Mouse (Mus musculus) T-helper 2 cell (primary cell): Measurements from ENCODE around the gene Wipi1.
"Not testable (repeated sequence)": the region's sequence is repeated elsewhere in the genome, so short reads cannot be mapped to it uniquely, and the experiment has no call there.

Experiments
- in situ Hi-C: fragments of 300-600 bp; cut with MboI, MseI; formaldehyde crosslinking; loops from one replicate; pipeline ENCODE4 v1.15.1; 2025; ENCODE audit warnings: high pct_unique_total_duplicates

Gene Wipi1

GRCm38 (mm10) chr11:109620356-109620755, 8.6 kb upstream of the Wipi1 start:
- in situ Hi-C loops = no loop called here

- in situ Hi-C loops = not testable (repeated sequence)
Observed at GRCm38 (mm10) chr11:109619055-109619454, 7.3 kb upstream of the Wipi1 start.

- in situ Hi-C loops = no loop called here
Observed at GRCm38 (mm10) chr11:109616766-109617165, 5.0 kb upstream of the Wipi1 start.

GRCm38 (mm10) chr11:109616352-109616751, 4.6 kb upstream of the Wipi1 start:
- in situ Hi-C loops = no loop called here

DNA sequence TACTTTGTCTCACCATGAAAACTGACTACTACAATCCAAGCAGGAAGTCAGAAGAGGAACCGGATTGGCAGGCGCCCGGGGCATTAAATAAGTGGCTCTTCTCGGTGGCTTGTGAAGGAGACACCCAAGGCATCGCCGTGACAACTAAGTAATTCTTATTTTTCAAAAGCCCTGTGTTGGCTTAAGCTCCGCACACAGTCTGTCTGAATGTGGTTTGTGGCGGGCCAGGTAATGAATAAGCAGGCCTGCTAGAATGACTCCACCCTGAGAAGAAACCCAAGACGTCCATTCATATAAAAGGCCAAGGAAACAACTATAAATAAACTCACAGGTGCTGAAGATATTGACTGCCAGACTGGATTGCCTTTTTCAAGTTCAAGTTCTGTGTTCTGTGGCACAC, 3.5 kb upstream of the Wipi1 start:
- in situ Hi-C loops = no loop called here

DNA sequence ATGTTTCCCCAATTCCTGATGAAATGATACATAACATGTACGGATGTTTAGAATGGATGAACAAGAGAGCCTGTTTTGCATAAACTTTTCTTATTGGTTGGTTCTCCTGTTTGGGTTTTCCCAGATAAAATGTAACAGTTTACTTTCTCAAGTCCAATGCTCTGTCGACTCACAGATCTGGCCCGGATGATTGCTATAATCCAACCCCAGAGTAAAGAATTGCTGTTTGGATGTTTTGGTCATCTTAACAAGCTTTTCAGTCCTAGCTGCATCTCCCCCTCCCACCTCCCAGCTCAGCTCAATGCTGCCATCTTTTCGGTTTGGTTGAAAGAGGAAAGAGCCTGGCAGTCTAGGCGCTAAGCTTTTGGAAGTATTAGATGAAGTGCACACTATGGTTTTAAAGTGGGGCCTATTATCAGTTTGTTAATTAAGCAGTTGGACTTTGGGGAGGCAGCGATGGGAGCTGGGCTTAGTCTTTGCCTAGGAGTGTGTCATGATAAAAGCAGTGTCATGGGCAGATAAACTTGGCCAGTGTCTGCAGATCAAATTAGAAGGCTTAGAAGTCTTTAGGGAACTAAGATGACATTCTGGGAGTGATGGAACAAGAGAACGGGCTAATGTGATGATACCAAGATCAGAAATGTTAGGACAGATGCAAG, 1.2 kb upstream of the Wipi1 start:
- in situ Hi-C loops = no loop called here

GRCm38 (mm10) chr11:109610795-109611302, 918 bp downstream of the Wipi1 start:
- in situ Hi-C loops = no loop called here

GRCm38 (mm10) chr11:109610046-109610794, 1.5 kb downstream of the Wipi1 start:
- in situ Hi-C loops = no loop called here

GRCm38 (mm10) chr11:109608976-109609625, 2.7 kb downstream of the Wipi1 start:
- in situ Hi-C loops = no loop called here

DNA sequence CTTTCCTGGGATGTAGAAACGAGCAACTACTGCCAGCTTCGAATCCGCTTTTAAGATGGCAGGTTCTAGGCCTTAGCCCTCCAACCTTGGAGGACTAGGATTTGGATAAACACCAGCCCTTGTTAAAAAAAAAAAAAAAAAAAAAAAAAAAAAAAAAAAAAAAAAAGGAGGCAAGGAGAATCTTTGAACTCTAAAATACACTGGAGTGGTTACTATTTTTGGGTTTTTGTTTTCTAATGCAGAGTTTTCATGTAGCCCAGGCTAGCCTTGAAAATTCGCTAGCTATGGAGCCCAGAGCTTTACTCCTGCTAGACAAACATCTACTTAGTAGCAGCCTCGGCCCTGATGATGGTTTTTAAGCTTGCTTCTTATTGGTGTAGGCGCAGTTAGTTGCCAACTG, 4.2 kb downstream of the Wipi1 start:
- in situ Hi-C loops = no loop called here

DNA sequence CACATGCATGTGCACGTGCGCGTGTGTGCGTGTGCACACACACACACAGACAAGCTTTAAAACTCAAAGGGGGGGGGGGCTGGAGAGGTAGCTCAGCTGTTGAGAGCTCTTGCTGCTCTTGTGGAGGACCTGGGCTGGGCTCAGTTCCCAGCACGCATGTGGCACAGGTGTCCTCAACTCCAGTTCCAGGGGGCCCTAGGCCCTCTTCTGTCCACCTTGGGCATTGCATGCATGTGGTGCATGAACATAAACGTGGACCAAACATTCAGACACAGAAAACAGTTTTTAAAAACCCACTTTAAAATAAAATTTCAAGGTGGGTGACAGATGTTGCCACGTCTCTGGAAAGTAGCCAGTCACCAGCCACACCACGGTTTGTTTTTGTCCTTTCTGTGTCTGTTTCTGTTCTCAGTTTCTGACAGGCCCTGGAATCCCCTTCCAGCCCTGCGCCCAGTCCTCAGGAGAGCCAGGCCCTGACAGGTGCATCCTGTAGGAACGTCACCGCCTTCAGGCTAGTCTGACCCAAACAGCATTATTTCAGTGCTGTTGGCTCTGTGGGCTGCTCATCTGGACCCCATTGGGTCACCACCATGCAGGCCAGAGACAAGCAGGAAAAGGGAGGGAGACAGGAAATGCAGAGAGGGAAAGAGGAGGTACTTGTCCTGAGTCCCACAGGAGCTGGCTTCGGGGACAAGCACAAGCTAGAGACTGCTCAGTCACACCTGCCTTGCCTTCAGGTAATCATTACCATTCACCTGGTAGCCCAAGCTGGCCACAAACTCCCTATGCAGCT, 12.8 kb downstream of the Wipi1 start:
- in situ Hi-C loops = no loop called here

- in situ Hi-C loops = no loop called here
Observed at GRCm38 (mm10) chr11:109594761-109595160, 17.0 kb downstream of the Wipi1 start.

DNA sequence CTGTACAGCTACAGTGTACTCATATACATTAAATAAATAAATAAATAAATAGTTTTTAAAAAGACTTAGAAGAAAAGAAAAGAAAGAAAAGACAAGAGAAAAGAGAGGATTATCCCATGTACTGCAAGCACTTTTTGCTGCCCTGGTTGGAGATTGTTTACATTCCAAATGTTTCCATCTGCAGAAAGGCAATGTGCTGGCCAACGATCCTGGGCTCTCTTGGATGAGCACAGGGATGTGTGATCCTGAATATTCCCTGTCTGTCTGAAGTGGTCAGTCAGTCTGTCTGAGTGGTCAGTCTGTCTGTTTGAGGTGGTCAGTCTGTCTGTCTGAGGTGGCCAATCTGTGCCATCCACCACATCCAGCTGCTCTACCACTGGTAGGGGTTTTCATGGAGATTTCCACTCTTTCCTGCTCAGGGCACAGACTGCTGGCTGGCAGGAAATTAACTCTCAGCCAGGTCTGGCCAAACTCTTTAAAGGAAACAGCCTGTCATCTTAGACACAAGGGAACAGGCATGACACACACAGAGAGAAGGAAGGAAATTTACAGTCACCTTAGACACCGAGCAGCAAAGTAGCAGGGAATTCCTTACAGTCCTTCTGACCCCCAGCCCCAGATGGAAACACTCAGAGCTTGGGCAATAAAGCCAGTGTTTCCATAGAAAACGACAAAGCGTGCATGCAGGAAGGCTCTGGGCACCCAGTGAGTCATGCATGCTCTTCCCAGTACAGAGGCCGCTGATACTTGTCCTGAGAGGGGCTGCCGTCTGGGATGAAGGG, 18.4 kb downstream of the Wipi1 start:
- in situ Hi-C loops = no loop called here

DNA sequence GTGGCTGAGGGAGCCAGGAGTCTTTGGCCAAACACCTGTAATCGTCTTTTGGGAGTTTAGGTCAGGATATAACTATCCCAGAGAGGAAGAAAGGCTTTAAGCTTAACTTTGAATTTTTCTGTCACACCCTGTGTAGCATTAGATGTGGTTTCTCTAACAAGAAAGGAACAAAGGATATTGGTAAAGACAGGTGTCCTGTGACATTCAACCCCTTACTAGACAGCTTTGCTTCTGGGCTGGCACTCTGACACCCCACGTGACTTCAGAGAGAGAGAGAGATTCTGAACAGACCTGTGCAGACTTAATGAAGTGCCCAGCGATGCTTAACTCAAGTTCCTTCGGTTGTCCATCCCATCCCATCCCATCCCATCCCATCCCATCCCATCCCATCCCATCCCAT, 20.3 kb downstream of the Wipi1 start:
- in situ Hi-C loops = no loop called here

GRCm38 (mm10) chr11:109590012-109590411, 21.8 kb downstream of the Wipi1 start:
- in situ Hi-C loops = no loop called here

- in situ Hi-C loops = loop anchor here (5.0 to 10.0 kb wide), 3 partner anchors 141 to 343 kb away; partner anchors contain the start of gene Rgs9
Observed at GRCm38 (mm10) chr11:109587638-109588374, 24.0 kb downstream of the Wipi1 start.

DNA sequence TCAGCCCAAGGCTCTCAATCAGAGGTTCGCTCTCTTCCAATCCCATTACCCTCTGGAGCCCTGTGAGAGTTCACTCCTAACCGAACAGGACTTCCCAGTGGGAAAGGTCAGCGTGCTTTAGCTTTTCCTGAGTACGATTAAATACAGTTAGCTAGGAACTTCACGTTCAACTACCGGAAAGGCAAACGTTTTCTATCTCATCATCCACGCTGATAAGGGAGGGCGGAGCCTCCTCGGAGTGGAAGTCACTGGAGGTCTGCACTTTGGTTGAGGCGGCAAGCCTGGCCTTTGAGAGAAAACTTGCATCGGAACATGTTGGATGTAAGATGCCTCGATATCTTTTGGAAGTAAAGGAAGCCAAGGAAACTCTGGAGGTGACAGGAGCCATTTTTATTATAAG, 24.7 kb downstream of the Wipi1 start:
- in situ Hi-C loops = loop anchor here (5.0 to 10.0 kb wide), 3 partner anchors 140 to 342 kb away; partner anchors contain the start of gene Rgs9

- in situ Hi-C loops = loop anchor here (5.0 to 10.0 kb wide), 3 partner anchors 139 to 342 kb away; partner anchors contain the start of gene Rgs9
Observed at GRCm38 (mm10) chr11:109586424-109586823, 25.3 kb downstream of the Wipi1 start.

DNA sequence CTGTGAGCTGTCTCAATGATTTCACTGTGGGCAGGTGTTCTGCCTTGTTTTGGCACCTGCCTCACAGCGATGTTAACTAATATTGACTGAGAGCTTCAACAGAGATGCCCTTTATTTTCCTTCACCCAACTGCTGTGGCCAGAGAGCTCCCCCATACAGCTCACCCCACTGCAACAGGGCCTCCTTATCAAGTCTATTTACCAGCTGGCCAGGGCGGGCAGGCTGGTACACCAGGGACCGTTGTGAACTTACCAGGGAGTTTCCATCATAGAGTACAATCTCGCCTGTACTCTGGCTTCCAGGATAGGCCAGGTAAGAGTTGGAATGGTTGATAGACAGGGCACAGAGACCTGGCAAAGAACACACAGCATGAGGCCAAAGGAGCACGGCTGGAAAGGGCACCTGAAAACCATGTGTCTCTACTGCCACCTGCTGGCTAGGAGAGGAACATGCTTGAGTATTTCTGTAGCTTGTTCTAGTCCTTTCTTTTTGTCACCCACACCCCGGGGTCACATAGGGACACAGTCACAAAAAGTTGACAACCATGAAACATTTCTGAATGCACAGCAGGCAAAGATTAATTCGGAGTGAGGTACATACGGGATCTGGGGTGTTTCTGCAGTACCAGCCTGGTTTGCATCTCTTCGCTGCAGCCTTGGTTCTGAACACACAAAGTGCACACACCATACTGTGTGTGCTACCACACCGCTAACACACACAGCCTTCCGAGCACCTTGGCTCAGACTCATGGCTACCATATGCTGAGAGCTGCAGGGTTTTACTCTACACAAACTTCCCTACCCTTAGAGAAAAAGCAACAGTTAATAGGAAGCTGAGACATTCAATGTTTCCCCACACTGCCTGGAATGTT, 26.7 kb downstream of the Wipi1 start:
- in situ Hi-C loops = loop anchor here (5.0 to 10.0 kb wide), 3 partner anchors 138 to 340 kb away; partner anchors contain the start of gene Rgs9
